Mouse (Mus musculus) cerebellum, postnatal 14 days (tissue): ENCODE data around the gene Ranbp3.

Source experiments
- DNase-seq, 2 experiments: peaks; one replicate each; pipeline ENCODE4 v3.0.0; 2021; ENCODE audit warnings: mixed read lengths in 2 of 2

Gene Ranbp3

GRCm38 (mm10) chr17:56727659-56728058 is 54.6 kb downstream of the Ranbp3 start:
- DNase-seq, result peak; percentile 15 to 30

- peak in 1 of 2 experiments; percentile 23 for DNase-seq
Measured at GRCm38 (mm10) chr17:56728117-56728516, 55.0 kb downstream of the Ranbp3 start.

- DNase-seq, result peak; percentile 76 to 80
Measured at GRCm38 (mm10) chr17:56729151-56729550, 56.1 kb downstream of the Ranbp3 start.

GRCm38 (mm10) chr17:56729656-56730055 is 56.6 kb downstream of the Ranbp3 start:
- DNase-seq, result no peak

GRCm38 (mm10) chr17:56736534-56736933 is 63.4 kb downstream of the Ranbp3 start:
- DNase-seq, result no peak

- DNase-seq, result no peak
Measured at GRCm38 (mm10) chr17:56738221-56738620, 65.1 kb downstream of the Ranbp3 start.

- no peak for DNase-seq
Measured at GRCm38 (mm10) chr17:56740118-56740787, 67.2 kb downstream of the Ranbp3 start.

- DNase-seq, result no peak
Measured at GRCm38 (mm10) chr17:56740788-56741160, 67.7 kb downstream of the Ranbp3 start.

- DNase-seq, result no peak
Measured at GRCm38 (mm10) chr17:56744173-56744572, 71.1 kb downstream of the Ranbp3 start.

- DNase-seq, result no peak
Measured at GRCm38 (mm10) chr17:56751404-56752072, 78.4 kb downstream of the Ranbp3 start.

- DNase-seq, result no peak
Measured at GRCm38 (mm10) chr17:56753452-56753851, 80.4 kb downstream of the Ranbp3 start.

- peak in 1 of 2 experiments; percentile 18 for DNase-seq
Measured at GRCm38 (mm10) chr17:56754271-56755185, 81.4 kb downstream of the Ranbp3 start.

- DNase-seq, result peak in 1 of 2 experiments; percentile 26
Measured at GRCm38 (mm10) chr17:56756703-56757399, 83.8 kb downstream of the Ranbp3 start.

- peak; percentile 49 to 58 for DNase-seq
Measured at GRCm38 (mm10) chr17:56757416-56758123, 84.5 kb downstream of the Ranbp3 start, which contains the start of gene Nrtn. TSS of gene Nrtn (minus strand) at chr17:56757530.

- peak; percentile 65 to 87 for DNase-seq
Measured at GRCm38 (mm10) chr17:56758132-56758531, 85.0 kb downstream of the Ranbp3 start.

- no peak for DNase-seq
Measured at GRCm38 (mm10) chr17:56759261-56759660, 86.2 kb downstream of the Ranbp3 start.

- DNase-seq, result peak in 1 of 2 experiments; percentile 39
Measured at GRCm38 (mm10) chr17:56761077-56761476, 88.0 kb downstream of the Ranbp3 start.
